Mouse (Mus musculus) heart, embryonic 11.5 days (tissue): ENCODE results near the gene Vps13c. TPM values are rescaled to one million over a fixed set of nuclear protein-coding genes. Genes with fewer than 3 reads are reported as not detected.
A peak's percentile ranks its signal among the peaks of the same experiment; 100 is the strongest.

Source experiments
- ATAC-seq: fragments of 200-750 bp; cut with Nextera tagmentation; replicated peaks from 2 replicates; pipeline ENCODE4 v1.8.0; 2017; ENCODE audit warnings: moderate library complexity; ENCODE audit not compliant: insufficient number of reproducible peaks, low FRiP score, low TSS enrichment
- H3K27ac ChIP-seq: fragments of 300-500 bp; sonication (generic); 2 replicates; pipeline ENCODE4 v1.5.1; 2014; ENCODE audit warnings: mild to moderate bottlenecking, low read depth, low read length
- H3K27me3 ChIP-seq: fragments of 300-500 bp; sonication (generic); 2 replicates; pipeline ENCODE4 v1.6.1; 2014; ENCODE audit warnings: mild to moderate bottlenecking, low read length, mixed read lengths; ENCODE audit not compliant: control insufficient read depth, insufficient read depth
- H3K36me3 ChIP-seq: fragments of 300-500 bp; sonication (generic); 2 replicates; pipeline ENCODE4 v1.6.1; 2014; ENCODE audit warnings: mild to moderate bottlenecking, low read length, moderate library complexity, mixed read lengths; ENCODE audit not compliant: control insufficient read depth, insufficient read depth
- H3K4me1 ChIP-seq: fragments of 300-500 bp; sonication (generic); 2 replicates; pipeline ENCODE4 v1.6.1; 2014; ENCODE audit warnings: low read length; ENCODE audit not compliant: control insufficient read depth, insufficient read depth
- H3K4me2 ChIP-seq: fragments of 300-500 bp; sonication (generic); 2 replicates; pipeline ENCODE4 v1.6.1; 2014; ENCODE audit warnings: mild to moderate bottlenecking, moderate library complexity
- H3K4me3 ChIP-seq: fragments of 300-500 bp; sonication (generic); 2 replicates; pipeline ENCODE4 v1.5.1; 2014; ENCODE audit warnings: low read depth, low read length
- H3K9ac ChIP-seq: fragments of 300-500 bp; sonication (generic); 2 replicates; pipeline ENCODE4 v1.6.1; 2014; ENCODE audit warnings: mild to moderate bottlenecking, low read depth, low read length, moderate library complexity
- H3K9me3 ChIP-seq: fragments of 300-500 bp; sonication (generic); replicated peaks from 2 replicates; pipeline ENCODE4 v1.6.1; 2016; ENCODE audit warnings: low read length; ENCODE audit not compliant: control insufficient read depth
- WGBS: fragments of 180-500 bp; shearing (Covaris S2); extraction: QIAGEN DNeasy Blood & Tissue Kit; methylation state at CpG from one replicate; pipeline ENCODE4 v1.1.7; 2014; ENCODE audit not compliant: insufficient replicate concordance; 5-methylcytosine and 5-hydroxymethylcytosine counted together
- polyA plus RNA-seq: library from polyadenylated mRNA; unstranded; fragments of >200 nt; fragmentation: Nextera tagmentation; extraction: Ambion mirVana; gene quantifications from 2 replicates; pipeline ENCODE4 v1.2.1, GENCODE M21; 2014

Gene Vps13c
- polyA plus RNA-seq, 1 experiment from 2014 or later, result 9.8 TPM

- Histone ChIP-seq H3K27ac (no peak overlapping the region), H3K36me3 (peaks cover 3% of the 10 kb centered on the region; the same call in 1 of the 2 replicates), H3K4me2 (no peak overlapping the region; the same call in 1 of the 2 replicates), H3K9ac (no peak overlapping the region), H3K4me1 (no peaks in the 10 kb centered on the region), H3K27me3 (no peaks in the 10 kb centered on the region), H3K9me3 (no peaks in the 10 kb centered on the region), H3K4me3 (no peak overlapping the region)
- WGBS, result 77% methylated on average over 11 of the region's 11 CpGs
- ATAC-seq, result no peak
These were observed 38.1 kb downstream of the Vps13c start for GRCm38 (mm10) chr9:67878197-67878769.

DNA sequence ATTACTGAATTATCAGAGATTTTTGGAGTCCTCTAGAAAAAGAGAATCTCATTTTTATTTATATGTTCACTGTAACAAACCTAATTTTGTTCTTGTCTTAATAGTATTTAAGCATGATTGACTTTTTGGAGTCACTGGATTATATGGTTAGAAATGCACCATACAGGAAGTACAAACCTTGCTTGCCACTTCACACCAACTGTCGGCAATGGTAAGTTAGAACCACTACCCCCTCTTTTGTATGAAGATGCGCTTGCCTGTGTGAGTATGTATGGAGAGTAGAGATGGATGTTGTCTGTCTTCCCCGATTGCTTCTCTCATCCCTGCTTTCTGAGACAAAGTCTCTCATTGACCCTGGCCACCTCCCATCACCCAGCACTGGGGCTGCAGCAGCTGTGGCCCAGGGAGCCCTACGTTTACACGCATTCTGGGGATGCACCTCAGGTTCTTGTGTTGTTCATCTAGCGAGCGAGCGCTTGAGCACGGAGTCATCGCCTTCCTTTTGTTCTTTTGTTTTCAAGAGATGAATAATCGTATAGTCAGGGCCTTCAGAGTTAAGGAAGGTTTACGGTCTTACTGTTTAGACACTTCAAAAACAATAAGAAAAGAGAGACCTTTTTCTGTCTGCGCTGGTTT is 43.3 kb downstream of the Vps13c start:
- Histone ChIP-seq H3K36me3 (peaks cover 5% of the 10 kb centered on the region), H3K27ac (0 out of 2 replicates have a peak overlapping the region, but pooled peaks have one; percentile 35), H3K4me3 (no peak overlapping the region)

DNA sequence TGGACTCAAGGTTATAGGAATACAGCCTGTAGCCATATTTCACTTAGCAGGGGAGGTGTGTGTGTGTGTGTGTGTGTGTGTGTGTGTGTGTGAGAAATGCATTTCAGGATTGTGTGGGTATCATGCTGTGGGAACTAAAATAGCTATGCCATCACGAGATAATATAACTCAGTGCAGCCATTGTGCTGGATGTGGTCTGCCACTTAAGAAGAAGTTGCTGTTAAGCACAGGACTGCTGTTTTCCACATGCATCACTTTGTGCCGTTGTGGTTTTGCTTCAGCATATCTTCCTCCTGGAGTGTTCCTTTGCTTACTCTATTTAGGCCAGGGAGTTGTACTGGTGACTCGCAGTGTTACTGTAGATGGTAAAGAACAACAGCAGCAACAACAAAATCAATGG is 43.9 kb downstream of the Vps13c start:
- ATAC-seq, result no peak

More for the DNA sequence above, 43.3 kb downstream of the Vps13c start:
- WGBS, result 92% methylated on average over 13 of the region's 13 CpGs
- Histone ChIP-seq H3K4me2 (no peak overlapping the region), H3K9me3 (no peaks in the 10 kb centered on the region), H3K27me3 (no peaks in the 10 kb centered on the region), H3K4me1 (peaks cover 9% of the 10 kb centered on the region), H3K9ac (0 out of 2 replicates have a peak overlapping the region, but pooled peaks have one; percentile 28)
- no peak for ATAC-seq

DNA sequence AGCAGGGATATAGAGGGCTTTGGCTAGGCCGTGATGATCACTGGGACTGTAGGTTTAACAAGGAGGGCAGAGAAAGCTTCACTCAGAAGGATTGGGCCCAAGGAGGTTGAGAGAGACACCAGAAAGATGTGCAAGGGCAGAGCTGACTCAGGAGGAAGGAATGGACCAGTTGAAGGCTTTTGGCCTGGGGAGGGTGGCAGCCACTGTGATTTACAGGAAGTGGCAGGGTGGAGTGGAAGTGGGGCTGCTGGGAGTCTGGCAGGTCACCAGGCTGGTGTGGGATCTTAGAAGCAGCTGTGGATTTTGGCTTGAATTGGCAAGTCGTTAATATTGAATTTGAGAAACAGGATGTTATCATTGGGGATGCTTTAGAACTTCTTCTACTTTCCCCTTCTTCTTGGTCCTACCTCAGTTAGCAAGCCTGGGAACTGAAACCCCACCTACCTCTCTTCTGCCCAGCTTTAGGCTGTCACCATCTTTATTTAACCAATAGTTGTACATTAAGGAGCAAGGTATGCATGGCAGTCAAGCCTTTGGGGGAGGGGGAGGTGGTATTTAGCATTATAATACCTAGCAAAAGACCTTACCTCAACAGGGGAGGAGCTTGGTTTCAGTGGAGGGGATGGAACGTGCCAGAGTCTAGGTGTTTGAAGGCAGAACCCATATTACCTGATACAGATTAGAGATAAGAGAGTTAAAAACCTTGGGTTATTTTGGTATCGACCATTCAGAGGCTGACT is 47.0 kb downstream of the Vps13c start:
- no peak for ATAC-seq
- H3K36me3 ChIP-seq, result peaks cover 2% of the 10 kb centered on the region; the same call in 1 of the 2 replicates
- H3K9ac ChIP-seq, result no peak overlapping the region
- 68% methylated on average over 4 of the region's 4 CpGs for WGBS
- peaks cover 9% of the 10 kb centered on the region for H3K4me1 ChIP-seq
- H3K4me2 ChIP-seq, result no peak overlapping the region
- H3K27ac ChIP-seq, result no peak overlapping the region
- H3K4me3 ChIP-seq, result no peak overlapping the region
- H3K27me3 ChIP-seq, result no peaks in the 10 kb centered on the region
- H3K9me3 ChIP-seq, result no peaks in the 10 kb centered on the region

More for the DNA sequence above, 43.9 kb downstream of the Vps13c start:
- H3K9me3 ChIP-seq, result no peaks in the 10 kb centered on the region
- no peaks in the 10 kb centered on the region for H3K27me3 ChIP-seq
- H3K27ac ChIP-seq, result 0 out of 2 replicates have a peak overlapping the region, but pooled peaks have one; percentile 35
- H3K4me3 ChIP-seq, result no peak overlapping the region
- H3K9ac ChIP-seq, result no peak overlapping the region
- peaks cover 9% of the 10 kb centered on the region for H3K4me1 ChIP-seq
- 57% methylated on average over 3 of the region's 3 CpGs for WGBS
- no peak overlapping the region for H3K4me2 ChIP-seq
- peaks cover 5% of the 10 kb centered on the region for H3K36me3 ChIP-seq

DNA sequence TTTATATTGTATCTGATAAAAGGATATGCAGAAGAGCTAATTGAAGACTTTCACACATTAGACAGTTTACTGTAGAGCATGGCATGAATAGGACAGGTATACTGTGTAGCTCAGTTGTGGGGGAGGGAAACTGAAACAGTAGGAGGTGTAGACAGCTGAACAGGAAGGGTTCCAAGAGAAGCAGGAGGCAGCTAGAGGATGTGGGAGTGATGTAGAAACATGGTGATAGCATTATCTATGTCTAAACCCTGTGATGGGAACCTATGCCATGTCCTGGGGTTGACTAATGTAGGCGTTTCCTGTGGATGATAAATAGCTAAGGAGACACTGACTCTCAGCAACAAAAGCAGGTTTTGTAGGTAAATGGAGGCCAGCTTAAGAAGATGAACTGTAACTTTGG is 53.3 kb downstream of the Vps13c start:
- WGBS, result 68% methylated on average over 1 of the region's 1 CpGs

DNA sequence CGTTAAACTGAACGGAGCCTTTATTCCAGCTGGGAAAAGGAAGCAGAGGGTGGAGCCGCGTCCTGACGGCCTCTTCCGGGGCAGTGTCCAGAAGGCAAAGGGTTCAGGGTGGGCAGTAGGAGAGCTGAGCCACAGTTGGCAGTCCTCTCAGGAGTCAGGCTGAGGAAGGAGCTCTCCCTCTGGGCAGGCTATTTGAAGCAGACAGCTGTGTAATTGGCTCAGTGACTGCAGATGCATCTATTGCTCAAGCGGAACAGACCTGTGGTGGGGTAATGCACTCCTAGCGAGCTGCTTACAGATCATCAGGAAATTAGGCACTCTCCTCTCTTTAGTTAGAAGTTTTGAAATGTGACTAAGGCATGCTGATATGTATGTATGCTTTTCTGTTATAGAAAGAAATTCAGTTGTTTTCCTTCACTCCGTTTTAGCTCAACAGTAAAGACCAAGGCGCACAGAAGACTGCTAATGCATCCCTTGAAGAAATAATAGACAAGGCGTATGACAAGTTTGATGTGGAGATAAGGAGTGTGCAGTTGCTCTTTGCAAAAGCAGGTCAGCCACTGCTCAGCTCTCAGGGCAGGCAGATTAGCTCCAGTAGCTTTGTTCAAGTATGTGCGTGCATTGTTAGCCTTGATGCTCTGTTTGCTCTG is 56.6 kb downstream of the Vps13c start:
- Histone ChIP-seq H3K9me3 (no peaks in the 10 kb centered on the region), H3K4me3 (no peak overlapping the region), H3K27ac (no peak overlapping the region), H3K4me2 (no peak overlapping the region), H3K4me1 (no peaks in the 10 kb centered on the region), H3K9ac (no peak overlapping the region), H3K36me3 (peaks cover 5% of the 10 kb centered on the region), H3K27me3 (no peaks in the 10 kb centered on the region)
- ATAC-seq, result no peak
- whole genome bisulfite sequencing, result 81% methylated on average over 12 of the region's 12 CpGs

More for the DNA sequence above, 53.3 kb downstream of the Vps13c start:
- Histone ChIP-seq H3K36me3 (peaks cover 5% of the 10 kb centered on the region), H3K27ac (no peak overlapping the region), H3K9me3 (no peaks in the 10 kb centered on the region), H3K27me3 (no peaks in the 10 kb centered on the region), H3K4me3 (no peak overlapping the region), H3K4me2 (no peak overlapping the region), H3K4me1 (no peaks in the 10 kb centered on the region), H3K9ac (no peak overlapping the region)
- ATAC-seq, result no peak

GRCm38 (mm10) chr9:67900398-67900797 is 60.2 kb downstream of the Vps13c start:
- Histone ChIP-seq H3K27ac (no peak overlapping the region), H3K4me2 (no peak overlapping the region), H3K4me3 (no peak overlapping the region), H3K36me3 (no peaks in the 10 kb centered on the region), H3K9ac (no peak overlapping the region), H3K27me3 (no peaks in the 10 kb centered on the region), H3K4me1 (no peaks in the 10 kb centered on the region), H3K9me3 (no peaks in the 10 kb centered on the region)
- 67% methylated on average over 5 of the region's 5 CpGs for WGBS
- ATAC-seq, result no peak

DNA sequence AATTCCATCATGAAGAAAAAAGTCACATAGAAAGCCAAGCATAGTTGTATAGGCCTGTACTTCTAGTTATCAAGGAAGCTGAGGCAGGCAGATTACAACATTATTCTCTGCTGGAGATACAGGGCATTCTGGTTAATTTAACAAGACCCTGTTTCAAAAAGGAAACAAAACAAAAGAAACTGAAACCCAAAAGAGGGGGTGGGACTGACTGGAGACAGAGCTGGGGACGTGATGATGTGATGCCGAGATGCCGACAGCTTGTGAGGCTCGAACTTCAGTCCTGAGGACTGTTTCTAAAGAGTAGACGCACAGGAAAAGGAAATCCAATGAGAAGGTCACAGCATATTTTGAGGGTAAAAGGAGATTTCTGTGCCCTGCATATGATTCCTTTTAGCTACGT is 64.2 kb downstream of the Vps13c start:
- H3K4me1 ChIP-seq, result no peaks in the 10 kb centered on the region
- no peak overlapping the region for H3K4me2 ChIP-seq
- no peaks in the 10 kb centered on the region for H3K27me3 ChIP-seq
- H3K27ac ChIP-seq, result no peak overlapping the region
- WGBS, result 62% methylated on average over 6 of the region's 6 CpGs
- H3K9ac ChIP-seq, result no peak overlapping the region
- H3K36me3 ChIP-seq, result peaks cover 8% of the 10 kb centered on the region; the same call in 1 of the 2 replicates
- no peak for ATAC-seq
- H3K9me3 ChIP-seq, result no peaks in the 10 kb centered on the region
- no peak overlapping the region for H3K4me3 ChIP-seq
